Mouse (Mus musculus) lung, embryonic 14.5 days (tissue): ENCODE results near the gene Tspan2. TPM values are rescaled to one million over a fixed set of nuclear protein-coding genes. Genes with fewer than 3 reads are reported as not detected.

ENCODE experiments used
- ATAC-seq: fragments of 200-750 bp; cut with Nextera tagmentation; 2 replicates; pipeline ENCODE4 v1.8.0; 2017; ENCODE audit warnings: mild to moderate bottlenecking, moderate TSS enrichment, moderate library complexity; ENCODE audit not compliant: insufficient read depth
- DNase-seq: peaks from one replicate; pipeline ENCODE4 v3.0.0-alpha.2; 2015
- H3K27ac ChIP-seq: fragments of 300-500 bp; sonication (generic); 2 replicates; pipeline ENCODE4 v1.5.1; 2014; ENCODE audit warnings: low read depth, mild to moderate bottlenecking, moderate library complexity
- H3K27me3 ChIP-seq: fragments of 300-500 bp; sonication (generic); 2 replicates; pipeline ENCODE4 v1.6.1; 2014; ENCODE audit warnings: low read length, control low read depth; ENCODE audit not compliant: insufficient read depth
- H3K36me3 ChIP-seq: fragments of 300-500 bp; sonication (generic); 2 replicates; pipeline ENCODE4 v1.6.1; 2014; ENCODE audit warnings: control low read depth; ENCODE audit not compliant: insufficient read depth
- H3K4me1 ChIP-seq: fragments of 300-500 bp; sonication (generic); 2 replicates; pipeline ENCODE4 v1.6.1; 2014; ENCODE audit warnings: antibody characterized with exemption, control low read depth; ENCODE audit not compliant: insufficient read depth
- H3K4me2 ChIP-seq: fragments of 300-500 bp; sonication (generic); 2 replicates; pipeline ENCODE4 v1.6.1; 2014; ENCODE audit warnings: mild to moderate bottlenecking
- H3K4me3 ChIP-seq: fragments of 300-500 bp; sonication (generic); 2 replicates; pipeline ENCODE4 v1.5.1; 2014; ENCODE audit warnings: low read depth, low read length
- H3K9ac ChIP-seq: fragments of 300-500 bp; sonication (generic); 2 replicates; pipeline ENCODE4 v1.6.1; 2014
- H3K9me3 ChIP-seq: fragments of 300-500 bp; sonication (generic); 2 replicates; pipeline ENCODE4 v1.6.1; 2016; ENCODE audit warnings: low read depth, low read length, control low read depth
- CTCF ChIP-seq: IDR thresholded peaks from 2 replicates; pipeline ENCODE4 v1.5.1; 2016; ENCODE audit warnings: antibody characterized with exemption, low read depth
- WGBS: fragments of 180-500 bp; shearing (Covaris S2); extraction: QIAGEN DNeasy Blood & Tissue Kit; methylation state at CpG from one replicate; pipeline ENCODE4 v1.1.7; 2014; 5-methylcytosine and 5-hydroxymethylcytosine counted together
- polyA plus RNA-seq: library from polyadenylated mRNA; unstranded; fragments of >200 nt; fragmentation: Nextera tagmentation; extraction: Ambion mirVana; gene quantifications from 2 replicates; pipeline ENCODE4 v1.2.1, GENCODE M21; 2014

Tspan2 gene
- polyA plus RNA-seq, 1 experiment from 2014 or later = 16.2 TPM

DNA sequence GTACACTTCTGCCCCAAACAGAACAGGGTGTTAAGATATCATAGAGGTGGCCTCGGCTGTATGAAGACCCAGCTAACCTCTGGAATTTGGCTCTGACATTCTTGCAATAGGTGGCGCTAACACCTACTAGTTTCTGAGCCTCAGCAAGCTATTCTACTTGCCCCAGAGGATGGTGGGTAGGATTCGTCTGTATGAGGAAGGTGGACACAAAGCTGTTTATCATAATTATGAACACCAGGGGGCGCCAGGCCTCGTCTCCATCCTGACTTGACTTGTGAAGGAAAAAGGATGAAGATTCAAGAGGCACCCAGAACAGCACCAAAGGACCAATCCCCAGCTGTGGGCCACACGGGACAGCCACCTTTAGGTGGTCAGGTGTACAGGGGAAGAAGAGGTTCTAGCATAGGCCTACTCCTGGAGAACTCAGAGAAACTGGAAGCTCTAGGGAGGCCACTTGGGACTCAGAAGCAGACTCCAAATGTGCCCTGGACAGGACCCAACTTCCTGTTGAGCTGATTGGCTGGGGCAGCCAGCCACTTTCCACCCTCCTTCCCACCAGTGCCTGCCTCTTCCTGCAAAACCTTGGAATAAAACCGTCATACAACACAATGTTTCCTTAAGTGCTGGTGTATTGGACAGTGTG, 32.3 kb upstream of the Tspan2 start:
- Histone ChIP-seq H3K9me3 (no peaks in the 10 kb centered on the region), H3K4me2 (no peak overlapping the region), H3K4me1 (no peaks in the 10 kb centered on the region), H3K27me3 (no peaks in the 10 kb centered on the region), H3K9ac (no peak overlapping the region), H3K4me3 (no peak overlapping the region), H3K27ac (no peak overlapping the region), H3K36me3 (no peaks in the 10 kb centered on the region)
- peak; percentile 65 for TF ChIP-seq CTCF
- 39% methylated on average over 7 of the region's 7 CpGs for WGBS
- DNase-seq (peak; percentile 72), ATAC-seq (0 out of 2 replicates have a peak, but pooled peaks have one; percentile 24)

DNA sequence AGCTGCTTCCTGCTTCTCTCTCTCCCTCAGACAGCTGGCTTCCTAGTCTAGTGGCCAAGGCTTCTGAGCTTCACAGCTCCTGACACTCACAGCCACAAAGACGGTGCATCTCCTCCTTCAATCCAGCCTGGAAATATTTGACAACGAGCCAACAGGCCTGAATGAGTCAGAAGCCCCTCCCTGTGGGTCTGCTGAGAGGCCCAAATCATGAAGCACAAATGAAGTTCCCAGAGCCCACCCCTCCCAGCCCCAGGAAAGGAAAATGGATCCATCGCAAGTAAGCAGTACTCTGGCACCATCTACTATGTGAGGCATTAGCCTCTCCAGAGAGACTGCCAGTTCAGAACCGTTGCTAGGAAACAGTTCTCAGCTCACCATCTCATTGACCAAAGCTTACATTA, 30.3 kb upstream of the Tspan2 start:
- no peak overlapping the region for H3K9ac ChIP-seq
- H3K27me3 ChIP-seq = no peaks in the 10 kb centered on the region
- H3K27ac ChIP-seq = no peak overlapping the region
- DNase-seq (peak; percentile 71), ATAC-seq (no peak)
- no peaks in the 10 kb centered on the region for H3K36me3 ChIP-seq
- WGBS = 33% methylated on average over 4 of the region's 4 CpGs
- H3K9me3 ChIP-seq = no peaks in the 10 kb centered on the region
- no peak overlapping the region for H3K4me3 ChIP-seq
- no peak overlapping the region for H3K4me2 ChIP-seq
- no peak for TF ChIP-seq CTCF
- H3K4me1 ChIP-seq = no peaks in the 10 kb centered on the region

DNA sequence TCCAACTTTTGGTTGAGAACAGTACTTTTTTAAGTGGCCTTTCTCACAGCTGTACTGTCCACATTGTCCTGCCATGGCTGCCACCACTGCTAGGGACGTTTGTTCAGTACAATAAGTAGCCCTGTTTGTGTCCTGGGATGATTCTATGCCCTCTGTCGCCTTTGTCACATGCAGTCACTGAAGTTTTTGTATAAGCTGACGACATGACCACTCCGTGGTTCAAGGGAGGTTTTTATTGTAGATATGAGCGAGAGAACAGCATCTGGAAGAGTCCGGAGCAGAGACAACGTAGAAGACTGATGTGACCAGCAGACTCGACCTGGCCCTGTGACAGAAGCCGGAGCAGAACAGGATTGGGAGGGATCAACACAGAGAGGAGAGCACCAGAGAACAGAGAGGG, 25.7 kb upstream of the Tspan2 start:
- ATAC-seq (no peak), DNase-seq (no peak)
- no peak overlapping the region for H3K4me3 ChIP-seq
- H3K9ac ChIP-seq = no peak overlapping the region
- TF ChIP-seq CTCF = no peak
- no peak overlapping the region for H3K4me2 ChIP-seq
- H3K9me3 ChIP-seq = no peaks in the 10 kb centered on the region
- H3K4me1 ChIP-seq = no peaks in the 10 kb centered on the region
- H3K27me3 ChIP-seq = no peaks in the 10 kb centered on the region
- no peaks in the 10 kb centered on the region for H3K36me3 ChIP-seq
- WGBS = 58% methylated on average over 9 of the region's 9 CpGs
- H3K27ac ChIP-seq = no peak overlapping the region

DNA sequence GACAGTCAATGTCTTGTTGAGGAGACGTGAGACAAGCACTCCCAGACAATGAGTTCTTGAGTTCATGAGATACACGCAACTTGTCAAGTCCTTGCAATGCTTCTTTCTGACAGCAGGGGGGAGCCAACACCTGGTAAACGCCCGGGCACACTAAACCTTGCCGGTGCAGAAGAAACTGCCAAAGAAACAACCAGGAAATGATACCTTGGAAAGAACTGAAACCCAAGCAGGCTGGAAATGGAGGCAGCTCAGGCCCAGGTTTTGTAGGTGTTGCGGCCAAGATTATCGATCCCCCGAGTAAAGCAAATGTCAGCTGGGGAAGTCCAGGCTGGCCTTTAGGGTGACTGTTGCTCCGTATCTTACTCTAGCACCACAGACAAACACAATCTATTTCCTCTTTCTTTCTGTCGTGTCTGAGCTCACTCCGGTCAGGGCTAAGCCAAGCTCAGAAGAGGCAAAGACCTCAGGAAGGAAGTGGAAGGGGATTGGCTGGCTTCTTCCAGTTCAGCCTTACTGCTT, 19.2 kb upstream of the Tspan2 start:
- TF ChIP-seq CTCF = peak; percentile 93
- no peaks in the 10 kb centered on the region for H3K27me3 ChIP-seq
- no peaks in the 10 kb centered on the region for H3K9me3 ChIP-seq
- no peak overlapping the region for H3K9ac ChIP-seq
- H3K27ac ChIP-seq = no peak overlapping the region
- ATAC-seq = peak; percentile 68
- peak overlapping the region; percentile 3; the same call in 1 of the 2 replicates for H3K4me3 ChIP-seq
- WGBS = 23% methylated on average over 11 of the region's 11 CpGs
- peak overlapping the region; percentile 47 for H3K4me2 ChIP-seq
- no peaks in the 10 kb centered on the region for H3K4me1 ChIP-seq
- DNase-seq = peak; percentile 90
- no peaks in the 10 kb centered on the region for H3K36me3 ChIP-seq

DNA sequence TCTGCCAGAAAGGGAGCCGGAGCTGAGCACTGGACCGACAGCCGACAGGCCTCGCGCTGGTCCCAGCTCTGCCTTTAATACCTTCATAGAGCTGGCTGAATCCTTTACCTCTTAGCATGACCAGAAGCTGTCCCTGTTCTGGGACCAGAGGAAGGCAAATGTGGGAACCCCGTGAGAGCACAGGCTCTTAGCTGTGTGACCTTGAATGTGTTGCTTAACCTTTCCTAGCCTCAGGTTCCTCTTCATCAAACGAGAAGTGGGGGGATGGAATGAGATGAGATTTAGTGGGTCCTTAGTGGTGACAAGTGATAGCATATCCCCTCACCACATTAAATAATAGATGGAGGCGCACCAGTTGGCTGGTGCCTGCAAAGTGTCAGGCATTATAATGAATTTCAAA, 18.5 kb upstream of the Tspan2 start:
- DNase-seq (no peak), ATAC-seq (no peak)
- Histone ChIP-seq H3K36me3 (no peaks in the 10 kb centered on the region), H3K4me3 (no peak overlapping the region), H3K27me3 (no peaks in the 10 kb centered on the region), H3K27ac (no peak overlapping the region), H3K9ac (no peak overlapping the region), H3K9me3 (no peaks in the 10 kb centered on the region), H3K4me2 (no peak overlapping the region), H3K4me1 (no peaks in the 10 kb centered on the region)
- 79% methylated on average over 8 of the region's 8 CpGs for WGBS
- no peak for TF ChIP-seq CTCF

DNA sequence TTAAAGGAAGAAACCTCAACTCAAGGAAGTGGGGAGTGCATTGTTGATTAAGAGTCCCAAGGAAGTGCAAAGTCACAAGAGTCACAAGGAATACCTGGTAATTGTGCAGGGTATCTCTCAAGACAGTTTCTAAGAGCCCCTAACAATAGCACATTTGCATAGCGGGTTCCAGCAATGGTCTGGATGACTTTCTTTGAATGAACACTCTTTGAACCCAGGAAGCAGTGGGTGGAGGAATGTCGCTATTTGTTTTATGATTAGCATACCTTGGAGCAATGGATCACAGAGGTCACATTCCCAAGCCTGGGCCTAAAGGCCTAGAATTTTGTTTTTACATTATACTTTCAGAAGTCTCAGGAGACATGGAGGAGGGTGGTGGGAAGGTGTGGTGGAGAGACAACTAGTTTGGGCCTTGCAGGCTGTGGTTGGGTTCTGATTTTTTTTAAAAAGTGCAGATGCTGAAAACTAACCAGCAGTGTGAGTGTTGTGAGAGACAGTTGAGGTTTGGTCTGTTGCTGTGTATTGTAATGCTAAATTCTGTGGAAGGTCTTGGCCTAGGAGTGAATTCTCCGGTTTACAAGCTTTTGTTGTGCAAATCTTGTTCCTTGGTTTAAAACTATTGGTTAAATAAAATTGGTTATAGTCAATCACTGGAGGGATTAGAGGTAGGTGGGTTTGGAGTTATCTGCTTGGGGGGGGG, 16.6 kb upstream of the Tspan2 start:
- no peaks in the 10 kb centered on the region for H3K27me3 ChIP-seq
- 75% methylated on average over 3 of the region's 3 CpGs for WGBS
- no peaks in the 10 kb centered on the region for H3K36me3 ChIP-seq
- no peak for DNase-seq
- H3K27ac ChIP-seq = no peak overlapping the region
- H3K9me3 ChIP-seq = no peaks in the 10 kb centered on the region
- H3K4me1 ChIP-seq = no peaks in the 10 kb centered on the region
- H3K4me2 ChIP-seq = no peak overlapping the region
- H3K9ac ChIP-seq = no peak overlapping the region
- TF ChIP-seq CTCF = no peak
- H3K4me3 ChIP-seq = no peak overlapping the region
- no peak for ATAC-seq

DNA sequence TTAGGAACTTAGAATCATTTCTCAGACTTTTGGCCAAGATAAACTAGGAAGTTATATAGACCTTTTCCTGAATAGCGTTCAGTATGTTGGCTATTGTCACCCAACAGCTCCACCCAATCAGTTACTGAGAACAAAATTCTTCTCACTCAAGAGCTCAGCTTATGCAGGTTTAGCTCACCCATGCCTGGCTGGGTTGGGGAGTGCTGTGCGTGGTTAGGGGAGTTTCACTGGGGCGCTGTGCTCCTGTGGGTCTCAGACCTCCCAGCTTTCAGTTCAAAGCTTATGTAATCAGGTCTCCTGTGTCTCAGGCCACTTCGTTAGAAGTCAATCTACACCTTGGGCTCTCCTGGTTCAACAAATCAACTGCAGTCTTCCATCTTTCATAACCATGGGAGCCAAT, 11.2 kb upstream of the Tspan2 start:
- 55% methylated on average over 4 of the region's 4 CpGs for WGBS
- no peak overlapping the region for H3K27ac ChIP-seq

More for the DNA sequence above, 11.2 kb upstream of the Tspan2 start:
- H3K4me3 ChIP-seq = no peak overlapping the region
- no peak for TF ChIP-seq CTCF
- DNase-seq (no peak), ATAC-seq (no peak)
- H3K27me3 ChIP-seq = no peaks in the 10 kb centered on the region
- no peaks in the 10 kb centered on the region for H3K9me3 ChIP-seq
- H3K9ac ChIP-seq = no peak overlapping the region
- no peaks in the 10 kb centered on the region for H3K36me3 ChIP-seq
- H3K4me2 ChIP-seq = no peak overlapping the region
- 0 out of 2 replicates have a peak, but pooled peaks cover 3% of the 10 kb centered on the region for H3K4me1 ChIP-seq
